Mouse (Mus musculus) naive thymus-derived CD4-positive, alpha-beta T cell, adult 2 months (primary cell): ENCODE measurements around the gene Nfasc.

Experiments
- DNase-seq: peaks from one replicate; pipeline ENCODE4 v3.0.0-alpha.2; 2011; ENCODE audit warnings: low read depth

The Nfasc gene

GRCm38 (mm10) chr1:132540701-132541100, 200.9 kb downstream of the Nfasc start:
- no peak for DNase-seq

- DNase-seq, result no peak
Measured at GRCm38 (mm10) chr1:132537736-132538135, 203.9 kb downstream of the Nfasc start.

GRCm38 (mm10) chr1:132536416-132536815, 205.2 kb downstream of the Nfasc start:
- DNase-seq, result no peak

GRCm38 (mm10) chr1:132535541-132535940, 206.1 kb downstream of the Nfasc start:
- no peak for DNase-seq

- DNase-seq, result no peak
Measured at GRCm38 (mm10) chr1:132533840-132534239, 207.8 kb downstream of the Nfasc start.

- no peak for DNase-seq
Measured at GRCm38 (mm10) chr1:132532521-132532920, 209.1 kb downstream of the Nfasc start.

GRCm38 (mm10) chr1:132530631-132531191, 210.9 kb downstream of the Nfasc start:
- DNase-seq, result no peak

- DNase-seq, result no peak
Measured at GRCm38 (mm10) chr1:132528647-132529334, 212.8 kb downstream of the Nfasc start.

GRCm38 (mm10) chr1:132528071-132528470, 213.5 kb downstream of the Nfasc start:
- DNase-seq, result no peak

- peak; percentile 60 for DNase-seq
Measured at GRCm38 (mm10) chr1:132525832-132526231, 215.8 kb downstream of the Nfasc start.

- peak; percentile 56 for DNase-seq
Measured at GRCm38 (mm10) chr1:132523920-132524319, 217.7 kb downstream of the Nfasc start.

- DNase-seq, result no peak
Measured at GRCm38 (mm10) chr1:132523048-132523447, 218.5 kb downstream of the Nfasc start.

- DNase-seq, result peak; percentile 44
Measured at GRCm38 (mm10) chr1:132520764-132521163, 220.8 kb downstream of the Nfasc start.

- DNase-seq, result no peak
Measured at GRCm38 (mm10) chr1:132519734-132520133, 221.9 kb downstream of the Nfasc start.

- no peak for DNase-seq
Measured at GRCm38 (mm10) chr1:132518621-132519020, 223.0 kb downstream of the Nfasc start.

- no peak for DNase-seq
Measured at GRCm38 (mm10) chr1:132516776-132517175, 224.8 kb downstream of the Nfasc start.

GRCm38 (mm10) chr1:132515339-132515738, 226.3 kb downstream of the Nfasc start:
- no peak for DNase-seq
